Mouse (Mus musculus): ENCODE results near the gene Wfdc21.

Gene Wfdc21

GRCm38 (mm10) chr11:83746681-83747080, at the start of gene Wfdc21:
TSS of gene Wfdc21 (plus strand) at chr11:83746940.
- TF ChIP-seq GATA4 (IDR thresholded peaks at IDR 0.05; ENCODE audit: insufficient replicate concordance, low read length) = no peak

- TF ChIP-seq GATA4 (IDR thresholded peaks at IDR 0.05; ENCODE audit: insufficient replicate concordance, low read length) = no peak
Measured at GRCm38 (mm10) chr11:83703705-83704104, 43.0 kb upstream of the Wfdc21 start, which contains the start of gene Wfdc17. TSS of gene Wfdc17 (plus strand) at chr11:83703991.

GRCm38 (mm10) chr11:83708715-83709114, 38.0 kb upstream of the Wfdc21 start, which contains the start of gene Wfdc18:
TSS of gene Wfdc18 (plus strand) at chr11:83709015.
- no peak for TF ChIP-seq GATA4 (IDR thresholded peaks at IDR 0.05; ENCODE audit: insufficient replicate concordance, low read length)

GRCm38 (mm10) chr11:83709683-83710082, 37.1 kb upstream of the Wfdc21 start:
- no peak for TF ChIP-seq GATA4 (IDR thresholded peaks at IDR 0.05; ENCODE audit: insufficient replicate concordance, low read length)

- no peak for TF ChIP-seq GATA4 (IDR thresholded peaks at IDR 0.05; ENCODE audit: insufficient replicate concordance, low read length)
Measured at GRCm38 (mm10) chr11:83712671-83713070, 34.1 kb upstream of the Wfdc21 start.

- no peak for TF ChIP-seq GATA4 (IDR thresholded peaks at IDR 0.05; ENCODE audit: insufficient replicate concordance, low read length)
Measured at GRCm38 (mm10) chr11:83713925-83714324, 32.8 kb upstream of the Wfdc21 start.

GRCm38 (mm10) chr11:83717042-83717665, 29.6 kb upstream of the Wfdc21 start:
- TF ChIP-seq GATA4 (IDR thresholded peaks at IDR 0.05; ENCODE audit: insufficient replicate concordance, low read length) = no peak

GRCm38 (mm10) chr11:83720766-83721165, 26.0 kb upstream of the Wfdc21 start:
- no peak for TF ChIP-seq GATA4 (IDR thresholded peaks at IDR 0.05; ENCODE audit: insufficient replicate concordance, low read length)

- TF ChIP-seq GATA4 (IDR thresholded peaks at IDR 0.05; ENCODE audit: insufficient replicate concordance, low read length) = no peak
Measured at GRCm38 (mm10) chr11:83728757-83729432, 17.8 kb upstream of the Wfdc21 start.

GRCm38 (mm10) chr11:83731116-83731515, 15.6 kb upstream of the Wfdc21 start:
- no peak for TF ChIP-seq GATA4 (IDR thresholded peaks at IDR 0.05; ENCODE audit: insufficient replicate concordance, low read length)

- TF ChIP-seq GATA4 (IDR thresholded peaks at IDR 0.05; ENCODE audit: insufficient replicate concordance, low read length) = no peak
Measured at GRCm38 (mm10) chr11:83733071-83733640, 13.6 kb upstream of the Wfdc21 start.

- no peak for TF ChIP-seq GATA4 (IDR thresholded peaks at IDR 0.05; ENCODE audit: insufficient replicate concordance, low read length)
Measured at GRCm38 (mm10) chr11:83734215-83734614, 12.5 kb upstream of the Wfdc21 start.

- TF ChIP-seq GATA4 (IDR thresholded peaks at IDR 0.05; ENCODE audit: insufficient replicate concordance, low read length) = no peak
Measured at GRCm38 (mm10) chr11:83735881-83736280, 10.9 kb upstream of the Wfdc21 start.

- TF ChIP-seq GATA4 (IDR thresholded peaks at IDR 0.05; ENCODE audit: insufficient replicate concordance, low read length) = no peak
Measured at GRCm38 (mm10) chr11:83737109-83737558, 9.6 kb upstream of the Wfdc21 start.

- no peak for TF ChIP-seq GATA4 (IDR thresholded peaks at IDR 0.05; ENCODE audit: insufficient replicate concordance, low read length)
Measured at GRCm38 (mm10) chr11:83739241-83739640, 7.5 kb upstream of the Wfdc21 start.

- TF ChIP-seq GATA4 (IDR thresholded peaks at IDR 0.05; ENCODE audit: insufficient replicate concordance, low read length) = no peak
Measured at GRCm38 (mm10) chr11:83740443-83740991, 6.2 kb upstream of the Wfdc21 start.
